Mouse (Mus musculus) midbrain, postnatal 0 days (tissue): Measurements from ENCODE around the gene Cdk1. TPM values are rescaled to one million over a fixed set of nuclear protein-coding genes. Genes with fewer than 3 reads are reported as not detected.

Source experiments
- ATAC-seq: fragments of 200-750 bp; cut with Nextera tagmentation; 2 replicates; pipeline ENCODE4 v1.8.0; 2017; ENCODE audit warnings: moderate number of reproducible peaks, mild to moderate bottlenecking, moderate TSS enrichment, moderate library complexity; ENCODE audit not compliant: low FRiP score
- DNase-seq: peaks from one replicate; pipeline ENCODE4 v3.0.0-alpha.2; 2015; ENCODE audit warnings: low spot score
- H3K27ac ChIP-seq: fragments of 300-500 bp; sonication (generic); 2 replicates; pipeline ENCODE4 v1.5.1; 2014; ENCODE audit warnings: low read depth, mild to moderate bottlenecking, low read length, mixed read lengths
- H3K27me3 ChIP-seq: fragments of 300-500 bp; sonication (generic); 2 replicates; pipeline ENCODE4 v1.6.1; 2014; ENCODE audit warnings: low read length, control low read depth, mixed read lengths; ENCODE audit not compliant: insufficient read depth
- H3K36me3 ChIP-seq: fragments of 300-500 bp; sonication (generic); 2 replicates; pipeline ENCODE4 v1.6.1; 2014; ENCODE audit warnings: low read length, control low read depth, mixed read lengths; ENCODE audit not compliant: insufficient read depth
- H3K4me1 ChIP-seq: fragments of 300-500 bp; sonication (generic); 2 replicates; pipeline ENCODE4 v1.6.1; 2014; ENCODE audit warnings: mild to moderate bottlenecking, control low read depth, antibody characterized with exemption, low read length, mixed read lengths; ENCODE audit not compliant: insufficient read depth
- H3K4me2 ChIP-seq: fragments of 300-500 bp; sonication (generic); 2 replicates; pipeline ENCODE4 v1.6.1; 2014; ENCODE audit warnings: low read depth, mild to moderate bottlenecking, low read length, mixed read lengths; ENCODE audit not compliant: poor library complexity, severe bottlenecking
- H3K4me3 ChIP-seq: fragments of 300-500 bp; sonication (generic); 2 replicates; pipeline ENCODE4 v1.5.1; 2014; ENCODE audit warnings: low read depth, mild to moderate bottlenecking, low read length, moderate library complexity
- H3K9ac ChIP-seq: fragments of 300-500 bp; sonication (generic); replicated peaks from 2 replicates; pipeline ENCODE4 v1.6.1; 2014; ENCODE audit warnings: mild to moderate bottlenecking, low read length, moderate library complexity, mixed read lengths; ENCODE audit not compliant: poor library complexity, severe bottlenecking
- H3K9me3 ChIP-seq: fragments of 300-500 bp; sonication (generic); 2 replicates; pipeline ENCODE4 v1.6.1; 2016; ENCODE audit warnings: low read length, control low read depth
- CTCF ChIP-seq: IDR thresholded peaks from 2 replicates; pipeline ENCODE4 v1.5.1; 2016; ENCODE audit warnings: antibody characterized with exemption, mild to moderate bottlenecking
- WGBS: fragments of 180-500 bp; shearing (Covaris S2); extraction: QIAGEN DNeasy Blood & Tissue Kit; methylation state at CpG from one replicate; pipeline ENCODE4 v1.1.7; 2014; 5-methylcytosine and 5-hydroxymethylcytosine counted together
- polyA plus RNA-seq: library from polyadenylated mRNA; unstranded; fragments of >200 nt; fragmentation: Nextera tagmentation; extraction: Ambion mirVana; gene quantifications from 2 replicates; pipeline ENCODE4 v1.2.1, GENCODE M21; 2015
- total RNA-seq: library from RNA; depleted of rRNA; stranded (reverse); fragments of >200 nt; gene quantifications from 2 replicates; pipeline ENCODE4 v1.2.3, GENCODE M21; 2014

Cdk1 gene
- total and polyA plus RNA-seq, 2 experiments from 2014 or later: 25.5 to 38.1 TPM

DNA sequence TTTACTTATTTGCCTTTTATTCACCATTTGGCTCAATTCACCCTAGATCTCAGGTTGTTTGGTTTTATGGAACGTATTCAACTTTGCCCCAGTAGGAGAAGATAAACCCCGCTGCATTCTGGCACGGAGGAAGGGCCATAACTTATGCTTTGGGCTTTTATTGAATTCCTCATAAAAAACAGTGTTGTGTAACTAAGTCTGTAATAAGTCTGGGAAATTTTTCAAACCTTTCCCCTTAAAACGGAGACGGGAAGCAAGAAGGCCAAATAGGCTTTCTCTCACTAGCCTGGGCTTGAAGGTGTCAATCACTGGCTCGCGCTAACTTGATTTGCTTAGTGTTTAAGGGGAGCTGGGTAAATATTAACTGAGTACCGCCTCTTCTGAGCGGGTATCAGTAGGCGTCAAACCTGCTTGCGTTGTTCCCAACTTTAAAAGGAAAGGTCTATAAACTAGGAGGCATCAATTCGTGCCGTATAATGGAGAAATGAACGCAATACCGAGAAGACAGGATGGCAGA lies 31.2 kb downstream of the Cdk1 start:
- TF ChIP-seq CTCF: no peak
- WGBS: 52% methylated on average over 15 of the region's 15 CpGs
- Histone ChIP-seq H3K36me3 (no peaks in the 10 kb centered on the region), H3K9me3 (no peaks in the 10 kb centered on the region), H3K4me3 (no peak overlapping the region), H3K27ac (no peak overlapping the region), H3K4me2 (no peak overlapping the region), H3K4me1 (no peaks in the 10 kb centered on the region), H3K27me3 (no peaks in the 10 kb centered on the region), H3K9ac (no peak overlapping the region)
- DNase-seq: no peak
- no peak for ATAC-seq

- H3K9ac ChIP-seq: no peak overlapping the region
- peak; percentile 97 for TF ChIP-seq CTCF
- H3K4me3 ChIP-seq: no peak overlapping the region
- DNase-seq (peak; percentile 92), ATAC-seq (no peak)
- no peaks in the 10 kb centered on the region for H3K9me3 ChIP-seq
- WGBS: 48% methylated on average over 21 of the region's 21 CpGs
- no peak overlapping the region for H3K4me2 ChIP-seq
- no peaks in the 10 kb centered on the region for H3K27me3 ChIP-seq
- no peaks in the 10 kb centered on the region for H3K36me3 ChIP-seq
- no peaks in the 10 kb centered on the region for H3K4me1 ChIP-seq
- H3K27ac ChIP-seq: no peak overlapping the region
These were observed 31.8 kb downstream of the Cdk1 start for GRCm38 (mm10) chr10:69320667-69321518.

DNA sequence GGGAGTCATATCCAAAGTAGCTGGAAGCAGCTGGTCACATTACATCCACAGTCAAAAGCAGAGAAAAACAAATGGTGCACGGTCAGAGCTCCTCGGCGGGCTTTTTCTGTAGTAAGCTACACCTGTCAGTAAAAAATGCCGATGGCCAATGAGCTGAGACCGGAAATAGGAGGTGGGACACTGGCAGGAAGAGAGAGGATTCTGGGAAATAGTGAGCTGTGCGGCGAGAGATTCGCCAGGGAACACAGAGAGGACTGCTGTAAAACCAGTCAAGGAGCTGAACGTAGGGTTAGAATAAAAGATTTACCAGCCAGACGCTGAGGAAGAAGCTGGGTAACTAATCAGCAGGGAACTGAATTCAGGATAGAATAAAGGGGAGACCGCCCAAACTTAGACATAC lies 34.2 kb downstream of the Cdk1 start:
- Histone ChIP-seq H3K4me3 (no peak overlapping the region), H3K4me1 (no peaks in the 10 kb centered on the region), H3K27ac (no peak overlapping the region), H3K9me3 (no peaks in the 10 kb centered on the region), H3K9ac (no peak overlapping the region), H3K36me3 (no peaks in the 10 kb centered on the region), H3K27me3 (no peaks in the 10 kb centered on the region), H3K4me2 (no peak overlapping the region)
- no peak for TF ChIP-seq CTCF
- 89% methylated on average over 11 of the region's 11 CpGs for WGBS
- ATAC-seq: no peak
- no peak for DNase-seq

DNA sequence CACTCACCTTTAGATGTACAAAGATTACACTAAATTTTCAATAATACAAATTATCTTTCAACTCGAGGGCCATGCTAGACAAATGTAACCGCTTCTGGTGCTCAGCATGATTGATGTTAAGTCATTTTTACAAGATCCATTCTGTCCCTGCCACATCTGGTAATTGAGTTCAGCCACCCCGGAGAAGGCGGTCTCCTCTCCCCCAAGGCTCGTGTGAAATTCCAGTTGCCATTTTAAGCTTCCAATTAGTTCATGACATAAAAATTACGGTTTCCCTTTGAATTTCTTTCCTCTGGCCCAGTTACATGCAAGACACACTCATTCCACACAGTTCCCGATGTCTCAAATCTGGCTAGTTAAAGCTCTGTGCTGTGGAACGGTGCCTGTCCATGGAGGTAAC lies 38.8 kb downstream of the Cdk1 start:
- TF ChIP-seq CTCF: no peak
- no peaks in the 10 kb centered on the region for H3K9me3 ChIP-seq
- 72% methylated on average over 8 of the region's 8 CpGs for WGBS
- DNase-seq (no peak), ATAC-seq (no peak)
- no peak overlapping the region for H3K9ac ChIP-seq
- H3K27ac ChIP-seq: no peak overlapping the region
- no peaks in the 10 kb centered on the region for H3K36me3 ChIP-seq
- H3K4me3 ChIP-seq: no peak overlapping the region
- H3K4me1 ChIP-seq: no peaks in the 10 kb centered on the region
- H3K4me2 ChIP-seq: no peak overlapping the region
- H3K27me3 ChIP-seq: no peaks in the 10 kb centered on the region

DNA sequence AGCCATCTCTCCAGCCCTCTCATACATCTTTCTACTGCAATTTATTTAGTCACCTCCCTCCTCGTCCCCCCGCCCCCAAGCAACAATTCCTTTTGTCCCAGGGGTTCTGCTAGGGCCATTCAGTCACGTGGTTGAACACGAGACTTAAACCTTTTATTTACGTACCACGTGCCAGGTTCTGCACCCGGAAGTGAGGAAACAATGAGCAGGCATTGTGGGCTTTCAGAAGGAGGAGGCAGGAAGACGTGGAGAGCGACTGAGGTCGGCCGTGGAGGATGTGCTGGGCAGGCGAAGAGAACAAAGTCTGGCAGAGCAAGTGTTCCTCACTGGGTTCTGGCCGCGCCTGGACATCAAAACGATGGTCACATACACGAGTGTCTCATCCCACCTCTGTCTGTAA lies 40.9 kb downstream of the Cdk1 start:
- Histone ChIP-seq H3K4me1 (no peaks in the 10 kb centered on the region), H3K9me3 (no peaks in the 10 kb centered on the region), H3K9ac (no peak overlapping the region), H3K4me3 (no peak overlapping the region), H3K27ac (no peak overlapping the region), H3K4me2 (no peak overlapping the region), H3K27me3 (no peaks in the 10 kb centered on the region), H3K36me3 (no peaks in the 10 kb centered on the region)
- no peak for TF ChIP-seq CTCF
- ATAC-seq (no peak), DNase-seq (no peak)
- WGBS: 71% methylated on average over 16 of the region's 16 CpGs

DNA sequence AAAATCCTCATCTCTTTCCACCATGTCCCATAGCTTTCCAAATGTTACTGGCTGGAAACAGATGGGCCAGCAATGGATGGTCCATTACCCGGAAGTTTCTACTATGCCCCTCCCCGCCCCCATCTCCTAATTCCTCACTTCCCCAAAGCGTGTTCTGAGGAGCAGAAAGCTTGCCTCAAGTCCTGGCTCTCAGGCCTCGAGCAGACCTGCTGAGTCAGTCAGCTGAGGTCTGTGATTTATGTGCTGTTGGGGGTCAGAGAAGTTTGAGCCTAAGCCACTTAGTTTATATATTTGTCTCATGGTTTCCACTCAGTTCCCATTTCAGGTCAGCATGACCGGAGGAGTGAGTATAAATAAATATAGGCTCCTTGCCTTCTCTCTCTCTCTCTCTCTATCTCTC lies 43.6 kb downstream of the Cdk1 start:
- no peak overlapping the region for H3K9ac ChIP-seq

More for the DNA sequence above, 43.6 kb downstream of the Cdk1 start:
- 71% methylated on average over 5 of the region's 5 CpGs for WGBS
- DNase-seq (no peak), ATAC-seq (no peak)
- Histone ChIP-seq H3K27ac (no peak overlapping the region), H3K36me3 (no peaks in the 10 kb centered on the region), H3K4me1 (no peaks in the 10 kb centered on the region), H3K9me3 (no peaks in the 10 kb centered on the region), H3K27me3 (no peaks in the 10 kb centered on the region), H3K4me3 (no peak overlapping the region), H3K4me2 (no peak overlapping the region)
- no peak for TF ChIP-seq CTCF
